Mouse (Mus musculus): Measurements from ENCODE around the gene Bscl2. TPM values are rescaled to one million over a fixed set of nuclear protein-coding genes. Genes with fewer than 3 reads are reported as not detected.

Gene Bscl2
- polyA plus RNA-seq, 1 experiment from 2014 or later, result 110 TPM

DNA sequence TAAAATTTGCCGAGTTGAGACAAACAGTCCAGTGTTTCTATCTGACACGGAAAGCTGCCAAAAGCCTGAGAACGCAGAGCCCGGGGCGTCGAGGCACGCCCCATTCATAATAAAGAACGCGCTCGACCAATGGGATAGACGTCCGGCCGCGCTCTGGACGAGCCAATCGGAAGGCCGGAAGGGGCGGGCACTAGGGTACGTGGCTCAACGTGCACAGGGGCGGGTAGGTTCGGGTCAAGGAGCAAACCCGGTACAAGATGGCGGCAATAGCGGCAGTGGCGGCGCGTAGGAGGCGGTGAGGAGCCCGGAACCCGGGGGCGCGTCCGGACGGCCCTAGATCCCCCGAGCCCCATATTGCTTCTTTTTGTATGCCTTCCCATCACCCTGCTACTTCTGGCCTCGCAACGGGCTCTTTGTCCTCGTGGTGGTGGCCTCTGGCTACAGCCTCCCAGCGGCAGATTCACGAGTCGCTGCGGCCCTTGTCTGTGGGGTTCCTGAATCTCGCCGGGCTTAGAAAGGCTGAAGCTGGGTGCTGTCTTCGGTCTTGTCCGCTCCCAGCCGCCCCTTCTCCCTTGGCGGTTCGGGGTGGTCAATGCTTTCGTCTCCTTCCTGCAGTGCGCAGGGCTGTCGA lies 60.7 kb downstream of the Bscl2 start, which contains the start of gene Ganab:
TSS of gene Ganab (plus strand) at position 207 of the 631 bp plus-strand sequence.
- under 1% methylated on average over 52 of the region's 53 CpGs for WGBS
- no peaks in the 10 kb centered on the region for H3K27me3 ChIP-seq (replicated peaks)

More for the DNA sequence above, 60.7 kb downstream of the Bscl2 start, which contains the start of gene Ganab:
- Histone ChIP-seq H3K9me3 (replicated peaks) (no peaks in the 10 kb centered on the region), H3K36me3 (peaks cover 24% of the 10 kb centered on the region), H3K4me2 (peak within 1 kb of the TSS; percentile 75), H3K27ac (replicated peaks) (peak within 1 kb of the TSS; percentile 87), H3K9ac (replicated peaks) (peak within 1 kb of the TSS; percentile 83), H3K4me1 (peaks cover 51% of the 10 kb centered on the region), H3K4me3 (replicated peaks) (peak within 1 kb of the TSS; percentile 64)
- ATAC-seq (ENCODE audit: low FRiP score), result peak; percentile 98

Small RNA genes lying within 50 kb of the gene (microRNA-seq; reads per million reads assigned to microRNA genes)
- not detected for gene Mir5136

Other genes starting within 250 kb of the Bscl2 start
- gene Slc22a8, start 246.2 kb upstream of the Bscl2 start, polyA plus RNA-seq (2015; fragmentation: Nextera tagmentation; extraction: Ambion mirVana), result 9.1 and 10.7 TPM in 2 replicates
- 0.82 and 1.8 TPM in 2 replicates for gene Slc22a6, start 219.4 kb upstream of the Bscl2 start, polyA plus RNA-seq (2015; fragmentation: Nextera tagmentation; extraction: Ambion mirVana)
- 0.35 and 0.70 TPM in 2 replicates for gene Chrm1, start 173.7 kb upstream of the Bscl2 start, polyA plus RNA-seq (2015; fragmentation: Nextera tagmentation; extraction: Ambion mirVana)
- gene Slc3a2, start 114.1 kb upstream of the Bscl2 start, polyA plus RNA-seq (2015; fragmentation: Nextera tagmentation; extraction: Ambion mirVana), result 158 and 159 TPM in 2 replicates
- gene Wdr74, start 101.6 kb upstream of the Bscl2 start, polyA plus RNA-seq (2015; fragmentation: Nextera tagmentation; extraction: Ambion mirVana), result 91.0 and 95.2 TPM in 2 replicates
- gene 1700092M07Rik, start 96.7 kb upstream of the Bscl2 start, polyA plus RNA-seq (2015; fragmentation: Nextera tagmentation; extraction: Ambion mirVana), result 1.5 and 2.2 TPM in 2 replicates
- 124 and 127 TPM in 2 replicates for gene Stx5a, start 96.1 kb upstream of the Bscl2 start, polyA plus RNA-seq (2015; fragmentation: Nextera tagmentation; extraction: Ambion mirVana)
- 127 and 140 TPM in 2 replicates for gene Nxf1, start 80.4 kb upstream of the Bscl2 start, polyA plus RNA-seq (2015; fragmentation: Nextera tagmentation; extraction: Ambion mirVana)
- 218 and 235 TPM in 2 replicates for gene Tmem223, start 66.5 kb upstream of the Bscl2 start, polyA plus RNA-seq (2015; fragmentation: Nextera tagmentation; extraction: Ambion mirVana)
- gene Tmem179b, start 63.0 kb upstream of the Bscl2 start, polyA plus RNA-seq (2015; fragmentation: Nextera tagmentation; extraction: Ambion mirVana), result 28.2 and 46.3 TPM in 2 replicates
- gene Taf6l, start 51.0 kb upstream of the Bscl2 start, polyA plus RNA-seq (2015; fragmentation: Nextera tagmentation; extraction: Ambion mirVana), result 28.5 and 29.4 TPM in 2 replicates
- gene Polr2g, start 38.9 kb upstream of the Bscl2 start, polyA plus RNA-seq (2015; fragmentation: Nextera tagmentation; extraction: Ambion mirVana), result 143 and 147 TPM in 2 replicates
- 6.5 TPM in 2 replicates for gene Zbtb3, start 34.9 kb upstream of the Bscl2 start, polyA plus RNA-seq (2015; fragmentation: Nextera tagmentation; extraction: Ambion mirVana)
- gene Ttc9c, start 18.1 kb upstream of the Bscl2 start, polyA plus RNA-seq (2015; fragmentation: Nextera tagmentation; extraction: Ambion mirVana), result 54.2 and 57.3 TPM in 2 replicates
- gene Hnrnpul2, start 17.5 kb upstream of the Bscl2 start, polyA plus RNA-seq (2015; fragmentation: Nextera tagmentation; extraction: Ambion mirVana), result 5.1 and 5.9 TPM in 2 replicates
- gene AC129217.1, start 7.7 kb upstream of the Bscl2 start, polyA plus RNA-seq (2015; fragmentation: Nextera tagmentation; extraction: Ambion mirVana), result not detected in 2 replicates
- 414 and 512 TPM in 2 replicates for gene Gng3, start 1.7 kb downstream of the Bscl2 start, polyA plus RNA-seq (2015; fragmentation: Nextera tagmentation; extraction: Ambion mirVana)
- 1.1 and 1.4 TPM in 2 replicates for gene Lrrn4cl, start 13.3 kb downstream of the Bscl2 start, polyA plus RNA-seq (2015; fragmentation: Nextera tagmentation; extraction: Ambion mirVana)
- 138 and 156 TPM in 2 replicates for gene Ubxn1, start 34.0 kb downstream of the Bscl2 start, polyA plus RNA-seq (2015; fragmentation: Nextera tagmentation; extraction: Ambion mirVana)
- 62.6 and 65.7 TPM in 2 replicates for gene Uqcc3, start 43.5 kb downstream of the Bscl2 start, polyA plus RNA-seq (2015; fragmentation: Nextera tagmentation; extraction: Ambion mirVana)
- gene Lbhd1, start 46.3 kb downstream of the Bscl2 start, polyA plus RNA-seq (2015; fragmentation: Nextera tagmentation; extraction: Ambion mirVana), result 44.5 and 47.3 TPM in 2 replicates
- not detected in 2 replicates for gene Gm49403, start 46.5 kb downstream of the Bscl2 start, polyA plus RNA-seq (2015; fragmentation: Nextera tagmentation; extraction: Ambion mirVana)
- gene 1810009A15Rik, start 51.4 kb downstream of the Bscl2 start, polyA plus RNA-seq (2015; fragmentation: Nextera tagmentation; extraction: Ambion mirVana), result 40.1 and 48.2 TPM in 2 replicates
- gene Gm49416, start 51.5 kb downstream of the Bscl2 start, polyA plus RNA-seq (2015; fragmentation: Nextera tagmentation; extraction: Ambion mirVana), result 0.27 and 0.45 TPM in 2 replicates
- 31.0 and 35.4 TPM in 2 replicates for gene Ints5, start 55.5 kb downstream of the Bscl2 start, polyA plus RNA-seq (2015; fragmentation: Nextera tagmentation; extraction: Ambion mirVana)
- gene Ganab, start 60.6 kb downstream of the Bscl2 start, polyA plus RNA-seq (2015; fragmentation: Nextera tagmentation; extraction: Ambion mirVana), result 75.4 and 82.2 TPM in 2 replicates
- 80.4 and 89.1 TPM in 2 replicates for gene B3gat3, start 82.9 kb downstream of the Bscl2 start, polyA plus RNA-seq (2015; fragmentation: Nextera tagmentation; extraction: Ambion mirVana)
- 3.0 and 3.2 TPM in 2 replicates for gene Rom1, start 91.9 kb downstream of the Bscl2 start, polyA plus RNA-seq (2015; fragmentation: Nextera tagmentation; extraction: Ambion mirVana)
- 13.9 and 17.1 TPM in 2 replicates for gene Eml3, start 92.1 kb downstream of the Bscl2 start, polyA plus RNA-seq (2015; fragmentation: Nextera tagmentation; extraction: Ambion mirVana)
- gene Mta2, start 104.4 kb downstream of the Bscl2 start, polyA plus RNA-seq (2015; fragmentation: Nextera tagmentation; extraction: Ambion mirVana), result 94.8 and 117 TPM in 2 replicates
- 25.4 and 26.0 TPM in 2 replicates for gene Tut1, start 116.4 kb downstream of the Bscl2 start, polyA plus RNA-seq (2015; fragmentation: Nextera tagmentation; extraction: Ambion mirVana)
- 291 and 348 TPM in 2 replicates for gene Eef1g, start 129.6 kb downstream of the Bscl2 start, polyA plus RNA-seq (2015; fragmentation: Nextera tagmentation; extraction: Ambion mirVana)
- gene Ahnak, start 151.8 kb downstream of the Bscl2 start, polyA plus RNA-seq (2015; fragmentation: Nextera tagmentation; extraction: Ambion mirVana), result 4.4 and 8.0 TPM in 2 replicates

Data from neural tube, embryonic 15.5 days (tissue).